Mouse (Mus musculus): Measurements from ENCODE around the gene Ppp1r32.

- TF ChIP-seq CTCF (IDR thresholded peaks at IDR 0.05; ENCODE audit: control insufficient read depth, insufficient read depth, insufficient replicate concordance, low read depth, low read length) (no peak), POLR2A (IDR thresholded peaks at IDR 0.05; ENCODE audit: control insufficient read depth, low read depth, low read length) (no peak)
These were observed 8.9 kb downstream of the Ppp1r32 start for GRCm38 (mm10) chr19:10473779-10474178.

Data from testis, adult 2 months (tissue).